Mouse (Mus musculus): ENCODE measurements around the gene Cphx3.
"Not testable (repeated sequence)": the region's sequence is repeated elsewhere in the genome, so short reads cannot be mapped to it uniquely, and the experiment has no call there.

Gene Cphx3

GRCm38 (mm10) chr14:26175028-26175427 lies 92.9 kb downstream of the Cphx3 start:
- DNase-seq (ENCODE audit: low spot score in 2 of 2): not testable (repeated sequence)

- not testable (repeated sequence) for DNase-seq (ENCODE audit: low spot score in 2 of 2)
Observed at GRCm38 (mm10) chr14:26181660-26182059, 99.6 kb downstream of the Cphx3 start.

GRCm38 (mm10) chr14:26182380-26182779 lies 100.3 kb downstream of the Cphx3 start, which contains the start of gene Plac9b:
TSS of gene Plac9b (minus strand) at chr14:26182480.
- DNase-seq (ENCODE audit: low spot score in 2 of 2): not testable (repeated sequence)

- DNase-seq (ENCODE audit: low spot score in 2 of 2): not testable (repeated sequence)
Observed at GRCm38 (mm10) chr14:26186638-26187037, 104.5 kb downstream of the Cphx3 start.

GRCm38 (mm10) chr14:26188361-26188760 lies 106.3 kb downstream of the Cphx3 start:
- DNase-seq (ENCODE audit: low spot score in 2 of 2): not testable (repeated sequence)

GRCm38 (mm10) chr14:26197851-26198250 lies 115.8 kb downstream of the Cphx3 start:
- not testable (repeated sequence) for DNase-seq (ENCODE audit: low spot score in 2 of 2)

GRCm38 (mm10) chr14:26206197-26206925 lies 124.3 kb downstream of the Cphx3 start:
- not testable (repeated sequence) for DNase-seq (ENCODE audit: low spot score in 2 of 2)

- DNase-seq (ENCODE audit: low spot score in 2 of 2): not testable (repeated sequence)
Observed at GRCm38 (mm10) chr14:26206926-26207247, 124.8 kb downstream of the Cphx3 start, which contains the start of gene Tmem254b. TSS of gene Tmem254b (minus strand) at chr14:26207041.

GRCm38 (mm10) chr14:26216233-26217000 lies 134.3 kb downstream of the Cphx3 start:
- not testable (repeated sequence) for DNase-seq (ENCODE audit: low spot score in 2 of 2)

GRCm38 (mm10) chr14:26237183-26237582 lies 155.1 kb downstream of the Cphx3 start:
- not testable (repeated sequence) for DNase-seq (ENCODE audit: low spot score in 2 of 2)

GRCm38 (mm10) chr14:26257756-26258617 lies 175.9 kb downstream of the Cphx3 start, which contains the start of gene Duxbl3:
TSS of gene Duxbl3 (plus strand) at chr14:26257962.
- DNase-seq (ENCODE audit: low spot score in 2 of 2): not testable (repeated sequence)

- not testable (repeated sequence) for DNase-seq (ENCODE audit: low spot score in 2 of 2)
Observed at GRCm38 (mm10) chr14:26258729-26259128, 176.6 kb downstream of the Cphx3 start.
